Mouse (Mus musculus) embryonic facial prominence, embryonic 15.5 days (tissue): ENCODE measurements around the gene P3h3. TPM values are rescaled to one million over a fixed set of nuclear protein-coding genes. Genes with fewer than 3 reads are reported as not detected.
"Not testable (repeated sequence)": the region's sequence is repeated elsewhere in the genome, so short reads cannot be mapped to it uniquely, and the experiment has no call there.

ENCODE experiments used
- ATAC-seq: fragments of 200-750 bp; cut with Nextera tagmentation; 2 replicates; pipeline ENCODE4 v1.8.0; 2017; ENCODE audit warnings: low read depth, moderate TSS enrichment; ENCODE audit not compliant: insufficient number of reproducible peaks, low FRiP score, low TSS enrichment
- H3K27ac ChIP-seq: fragments of 300-500 bp; sonication (generic); replicated peaks from 2 replicates; pipeline ENCODE4 v1.5.1; 2015; ENCODE audit warnings: mild to moderate bottlenecking, inconsistent platforms
- H3K27me3 ChIP-seq: fragments of 300-500 bp; sonication (generic); 2 replicates; pipeline ENCODE4 v1.6.1; 2015; ENCODE audit warnings: inconsistent platforms
- H3K36me3 ChIP-seq: fragments of 300-500 bp; sonication (generic); 2 replicates; pipeline ENCODE4 v1.6.1; 2015; ENCODE audit warnings: mild to moderate bottlenecking, inconsistent platforms
- H3K4me1 ChIP-seq: fragments of 300-500 bp; sonication (generic); 2 replicates; pipeline ENCODE4 v1.6.1; 2015; ENCODE audit warnings: inconsistent platforms
- H3K4me2 ChIP-seq: fragments of 300-500 bp; sonication (generic); replicated peaks from 2 replicates; pipeline ENCODE4 v1.6.1; 2015; ENCODE audit warnings: mild to moderate bottlenecking, inconsistent platforms
- H3K4me3 ChIP-seq: fragments of 300-500 bp; sonication (generic); replicated peaks from 2 replicates; pipeline ENCODE4 v1.5.1; 2015; ENCODE audit warnings: mild to moderate bottlenecking, inconsistent platforms
- H3K9ac ChIP-seq: fragments of 300-500 bp; sonication (generic); 2 replicates; pipeline ENCODE4 v1.6.1; 2015; ENCODE audit warnings: inconsistent platforms
- H3K9me3 ChIP-seq: fragments of 300-500 bp; sonication (generic); replicated peaks from 2 replicates; pipeline ENCODE4 v1.6.1; 2016; ENCODE audit warnings: inconsistent platforms
- WGBS: fragments of 180-500 bp; shearing (Covaris S2); methylation state at CpG from one replicate; pipeline ENCODE4 v1.1.7; 2015; 5-methylcytosine and 5-hydroxymethylcytosine counted together
- polyA plus RNA-seq: library from polyadenylated mRNA; unstranded; fragments of >200 nt; fragmentation: Nextera tagmentation; extraction: Ambion mirVana; gene quantifications from 2 replicates; pipeline ENCODE4 v1.2.1, GENCODE M21; 2015

P3h3 gene
- polyA plus RNA-seq, 1 experiment from 2014 or later = 57.6 TPM

- Histone ChIP-seq H3K27me3 (no peaks in the 10 kb centered on the region), H3K27ac (peak overlapping the region; percentile 94), H3K9ac (no peak overlapping the region), H3K4me2 (peak overlapping the region; percentile 79), H3K4me3 (peak overlapping the region; percentile 73), H3K9me3 (no peaks in the 10 kb centered on the region), H3K36me3 (peaks cover 66% of the 10 kb centered on the region), H3K4me1 (peaks cover 40% of the 10 kb centered on the region)
- 36% methylated on average over 7 of the region's 8 CpGs for WGBS
- peak; percentile 21; the same call in 1 of the 2 replicates for ATAC-seq
These were observed 43.1 kb downstream of the P3h3 start for GRCm38 (mm10) chr6:124814448-124814847.

DNA sequence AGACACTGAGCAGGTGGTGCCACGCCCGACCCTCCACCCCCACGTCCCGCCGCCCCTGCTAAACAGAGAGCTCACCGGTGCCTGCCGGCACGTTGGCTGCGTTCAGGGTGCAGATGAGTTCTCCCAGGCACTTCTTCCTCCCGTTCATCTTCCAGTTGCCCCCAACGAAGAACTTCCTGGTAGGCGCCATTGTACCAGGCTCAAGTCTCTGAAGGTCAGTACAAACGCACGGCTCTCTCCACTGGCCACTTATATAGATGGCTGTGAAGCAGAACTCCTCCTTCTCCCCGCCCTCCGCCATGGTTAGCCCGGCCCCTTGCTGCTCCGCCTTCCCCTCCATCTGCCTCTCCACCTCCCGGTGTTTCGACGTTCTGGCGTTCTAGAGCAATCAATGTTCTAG is 43.6 kb downstream of the P3h3 start, which contains the start of gene Tpi1:
Tpi1 (minus strand) TSS at position 364 of the 400 bp plus-strand sequence.
- peaks cover 61% of the 10 kb centered on the region for H3K36me3 ChIP-seq
- ATAC-seq = peak; percentile 89
- no peaks in the 10 kb centered on the region for H3K9me3 ChIP-seq
- peaks cover 40% of the 10 kb centered on the region for H3K4me1 ChIP-seq
- WGBS = under 1% methylated on average over 22 of the region's 22 CpGs
- H3K4me3 ChIP-seq = peak within 1 kb of the TSS; percentile 73
- H3K4me2 ChIP-seq = peak within 1 kb of the TSS; percentile 79
- peak within 1 kb of the TSS; percentile 78 for H3K9ac ChIP-seq
- H3K27me3 ChIP-seq = no peaks in the 10 kb centered on the region
- H3K27ac ChIP-seq = peak within 1 kb of the TSS; percentile 94

GRCm38 (mm10) chr6:124813496-124813895 is 44.1 kb downstream of the P3h3 start:
- peak overlapping the region; percentile 94 for H3K27ac ChIP-seq
- peak overlapping the region; percentile 78 for H3K9ac ChIP-seq
- H3K36me3 ChIP-seq = peaks cover 56% of the 10 kb centered on the region
- H3K4me3 ChIP-seq = peak overlapping the region; percentile 73
- ATAC-seq = peak; percentile 63
- H3K27me3 ChIP-seq = no peaks in the 10 kb centered on the region
- H3K4me1 ChIP-seq = peaks cover 40% of the 10 kb centered on the region
- no peaks in the 10 kb centered on the region for H3K9me3 ChIP-seq
- 0% methylated on average over 18 of the region's 18 CpGs for whole genome bisulfite sequencing
- H3K4me2 ChIP-seq = peak overlapping the region; percentile 79

DNA sequence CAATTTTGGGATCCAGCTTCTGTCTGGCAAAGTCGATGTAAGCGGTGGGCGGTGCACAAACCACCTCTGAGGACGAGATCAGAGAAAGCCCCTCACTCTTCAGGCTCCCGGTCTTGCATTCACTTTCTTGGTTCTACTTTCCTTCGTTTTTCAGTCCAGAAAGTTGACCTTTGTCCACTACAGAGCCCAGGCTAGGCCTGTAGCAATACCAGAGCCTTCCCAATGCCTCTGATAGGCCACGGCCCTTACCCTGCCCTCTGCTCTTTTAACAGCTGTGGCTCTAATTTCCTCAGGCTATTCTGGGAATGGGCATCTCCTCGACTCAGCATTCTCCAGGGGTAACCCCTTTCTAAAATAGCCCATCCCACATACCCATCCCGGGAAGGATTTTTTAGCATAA is 44.7 kb downstream of the P3h3 start:
- Histone ChIP-seq H3K9ac (peak overlapping the region; percentile 78), H3K36me3 (peaks cover 50% of the 10 kb centered on the region), H3K27ac (peak overlapping the region; percentile 94), H3K9me3 (no peaks in the 10 kb centered on the region), H3K4me1 (peaks cover 45% of the 10 kb centered on the region), H3K27me3 (no peaks in the 10 kb centered on the region), H3K4me3 (peak overlapping the region; percentile 73), H3K4me2 (peak overlapping the region; percentile 79)
- ATAC-seq = no peak
- 11% methylated on average over 9 of the region's 9 CpGs for WGBS

- Histone ChIP-seq H3K27ac (peak overlapping the region; percentile 94), H3K4me2 (peak overlapping the region; percentile 79), H3K27me3 (no peaks in the 10 kb centered on the region), H3K9me3 (no peaks in the 10 kb centered on the region), H3K4me3 (peak overlapping the region; percentile 73), H3K4me1 (peaks cover 45% of the 10 kb centered on the region), H3K36me3 (peaks cover 41% of the 10 kb centered on the region), H3K9ac (0 out of 2 replicates have a peak overlapping the region, but pooled peaks have one; percentile 78)
- ATAC-seq = no peak
- 76% methylated on average over 24 of the region's 24 CpGs for WGBS
These were observed 45.6 kb downstream of the P3h3 start for GRCm38 (mm10) chr6:124811701-124812560.

GRCm38 (mm10) chr6:124811403-124811665 is 46.2 kb downstream of the P3h3 start:
- peak overlapping the region; percentile 94; the same call in 1 of the 2 replicates for H3K27ac ChIP-seq
- H3K4me1 ChIP-seq = peaks cover 48% of the 10 kb centered on the region
- ATAC-seq = no peak
- 85% methylated on average over 4 of the region's 4 CpGs for WGBS
- H3K9ac ChIP-seq = no peak overlapping the region
- H3K9me3 ChIP-seq = no peaks in the 10 kb centered on the region
- H3K27me3 ChIP-seq = no peaks in the 10 kb centered on the region
- peaks cover 35% of the 10 kb centered on the region for H3K36me3 ChIP-seq
- no peak overlapping the region for H3K4me2 ChIP-seq
- no peak overlapping the region for H3K4me3 ChIP-seq

GRCm38 (mm10) chr6:124810566-124811402 is 46.8 kb downstream of the P3h3 start:
- not testable (repeated sequence) for H3K4me3 ChIP-seq, ATAC-seq, H3K9ac ChIP-seq, H3K9me3 ChIP-seq, H3K27me3 ChIP-seq
- H3K27ac ChIP-seq = peak overlapping the region; percentile 88; the same call in 1 of the 2 replicates
- H3K36me3 ChIP-seq = peaks cover 31% of the 10 kb centered on the region
- H3K4me2 ChIP-seq = peak overlapping the region; percentile 76; the same call in 1 of the 2 replicates
- 83% methylated on average over 11 of the region's 11 CpGs for WGBS
- peaks cover 52% of the 10 kb centered on the region for H3K4me1 ChIP-seq

GRCm38 (mm10) chr6:124809775-124810538 is 47.6 kb downstream of the P3h3 start:
- ATAC-seq = no peak
- H3K4me1 ChIP-seq = peaks cover 57% of the 10 kb centered on the region

GRCm38 (mm10) chr6:124809052-124809774 is 48.3 kb downstream of the P3h3 start:
- under 1% methylated on average over 34 of the region's 35 CpGs for WGBS
- peak overlapping the region; percentile 23 for H3K9ac ChIP-seq
- peak; percentile 8 for ATAC-seq
- no peaks in the 10 kb centered on the region for H3K9me3 ChIP-seq
- peak overlapping the region; percentile 76 for H3K4me2 ChIP-seq
- peaks cover 24% of the 10 kb centered on the region for H3K36me3 ChIP-seq
- no peaks in the 10 kb centered on the region for H3K27me3 ChIP-seq
- peak overlapping the region; percentile 49 for H3K4me3 ChIP-seq
- H3K27ac ChIP-seq = peak overlapping the region; percentile 88
- H3K4me1 ChIP-seq = peaks cover 53% of the 10 kb centered on the region

More at GRCm38 (mm10) chr6:124809775-124810538, 47.6 kb downstream of the P3h3 start:
- Histone ChIP-seq H3K9me3 (no peaks in the 10 kb centered on the region), H3K27ac (peak overlapping the region; percentile 88), H3K9ac (peak overlapping the region; percentile 23), H3K4me3 (peak overlapping the region; percentile 49), H3K27me3 (no peaks in the 10 kb centered on the region), H3K4me2 (peak overlapping the region; percentile 76), H3K36me3 (peaks cover 24% of the 10 kb centered on the region)
- 47% methylated on average over 14 of the region's 14 CpGs for WGBS

DNA sequence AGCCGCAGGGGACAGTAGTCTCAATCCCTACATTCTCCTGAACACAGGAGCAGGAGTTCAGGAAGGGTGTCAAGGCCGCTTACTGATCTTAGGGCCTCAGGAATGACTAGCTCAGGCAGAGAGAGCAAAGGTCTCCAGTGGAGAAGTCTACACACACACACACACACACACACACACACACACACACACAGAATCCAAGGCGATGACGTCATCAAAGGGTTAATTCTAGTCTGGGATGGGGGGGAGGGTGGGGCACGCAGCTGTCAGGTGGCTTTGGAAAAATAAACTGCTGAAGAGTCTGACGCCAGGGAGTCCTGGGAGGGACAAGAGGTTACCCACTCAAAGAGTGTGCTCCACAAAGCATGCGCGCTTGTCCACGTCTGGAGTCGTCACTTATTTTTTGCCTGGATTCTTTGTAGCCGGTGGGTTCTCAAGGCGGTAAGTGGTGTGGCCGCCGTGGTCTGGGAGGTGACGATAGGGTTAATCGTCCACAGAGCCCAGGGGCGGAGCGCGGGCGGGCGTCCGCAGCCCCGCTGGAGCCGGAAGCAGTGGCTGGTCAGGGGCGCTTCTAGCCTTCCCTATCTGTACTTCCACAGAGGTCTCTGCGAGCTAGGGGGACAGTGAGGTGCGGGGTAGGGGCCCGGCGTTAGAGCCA is 49.1 kb downstream of the P3h3 start, which contains the start of gene Spsb2:
Spsb2 (plus strand) TSS at position 304 of the 655 bp plus-strand sequence.
- no peaks in the 10 kb centered on the region for H3K27me3 ChIP-seq
- H3K4me2 ChIP-seq = peak within 1 kb of the TSS; percentile 76
- H3K9ac ChIP-seq = peak within 1 kb of the TSS; percentile 23
- ATAC-seq = peak; percentile 21
- peaks cover 24% of the 10 kb centered on the region for H3K36me3 ChIP-seq
- peaks cover 52% of the 10 kb centered on the region for H3K4me1 ChIP-seq
- whole genome bisulfite sequencing = 5% methylated on average over 29 of the region's 29 CpGs
- no peaks in the 10 kb centered on the region for H3K9me3 ChIP-seq
- peak within 1 kb of the TSS; percentile 88 for H3K27ac ChIP-seq
- H3K4me3 ChIP-seq = peak within 1 kb of the TSS; percentile 49
